Mouse (Mus musculus) hindlimb bud, embryonic 11.5 days (tissue): ENCODE data around the gene Ttll12.

Source experiments
- DNase-seq: peaks from one replicate; pipeline ENCODE4 v3.0.0-alpha.2; 2012; ENCODE audit warnings: low read depth, low spot score; ENCODE audit errors: extremely low spot score

The Ttll12 gene

DNA sequence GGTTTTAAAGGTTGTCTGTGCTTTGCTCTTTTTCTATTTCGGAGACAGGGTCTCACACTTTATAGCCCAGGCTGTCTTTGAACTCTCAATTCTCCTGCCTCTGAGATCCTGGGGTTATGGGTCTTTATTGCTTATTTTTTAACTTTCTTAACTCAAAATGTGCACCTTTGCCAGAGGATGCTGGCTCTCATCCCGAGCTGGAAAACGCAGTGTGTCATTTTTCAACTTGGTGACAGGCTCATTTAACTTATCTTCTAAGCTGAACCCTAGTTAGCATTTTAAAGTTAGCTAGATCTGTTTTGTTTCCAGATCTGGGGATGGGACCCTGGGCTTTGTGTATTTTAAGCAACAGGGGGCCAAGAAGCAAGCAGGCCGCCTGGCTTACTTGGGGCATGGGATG is 66.1 kb downstream of the Ttll12 start:
- no peak for DNase-seq

DNA sequence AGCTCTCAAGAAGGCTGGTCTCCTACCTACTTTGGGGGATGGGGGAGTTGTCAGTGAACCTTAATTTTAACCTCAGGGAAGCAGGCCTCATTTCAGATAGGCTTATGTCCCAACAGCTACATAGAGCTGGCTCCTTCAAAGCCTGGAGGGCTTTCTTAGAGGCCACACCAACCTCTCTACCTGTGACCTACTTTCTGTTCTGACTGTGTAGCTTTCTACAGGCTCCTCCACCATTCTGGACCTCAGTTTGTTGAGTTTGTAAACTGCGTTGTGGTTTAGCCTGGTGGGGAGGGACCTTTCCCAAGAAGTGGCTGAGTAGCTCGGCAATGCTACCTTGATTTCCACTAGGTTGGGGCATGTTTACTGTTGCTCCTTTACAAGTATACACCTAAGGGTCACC is 67.2 kb downstream of the Ttll12 start:
- no peak for DNase-seq

DNA sequence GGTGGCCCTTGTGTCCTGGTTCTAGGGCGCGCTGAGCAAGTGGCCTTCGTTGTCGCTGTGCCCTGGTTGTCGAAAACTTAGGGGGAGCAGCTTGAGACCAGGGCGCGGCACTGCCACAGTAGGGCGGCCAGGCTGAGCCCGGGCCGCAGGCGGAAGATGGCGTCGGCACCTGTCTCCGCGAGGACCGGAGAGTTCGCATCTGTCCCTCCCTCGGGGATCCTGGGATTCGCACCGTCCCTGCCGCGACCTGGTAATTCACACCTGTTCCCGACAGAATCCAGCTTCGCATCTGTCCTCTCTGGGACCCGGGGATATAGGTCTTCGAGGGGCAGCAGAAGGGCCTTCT is 67.9 kb downstream of the Ttll12 start:
- DNase-seq, result no peak

DNA sequence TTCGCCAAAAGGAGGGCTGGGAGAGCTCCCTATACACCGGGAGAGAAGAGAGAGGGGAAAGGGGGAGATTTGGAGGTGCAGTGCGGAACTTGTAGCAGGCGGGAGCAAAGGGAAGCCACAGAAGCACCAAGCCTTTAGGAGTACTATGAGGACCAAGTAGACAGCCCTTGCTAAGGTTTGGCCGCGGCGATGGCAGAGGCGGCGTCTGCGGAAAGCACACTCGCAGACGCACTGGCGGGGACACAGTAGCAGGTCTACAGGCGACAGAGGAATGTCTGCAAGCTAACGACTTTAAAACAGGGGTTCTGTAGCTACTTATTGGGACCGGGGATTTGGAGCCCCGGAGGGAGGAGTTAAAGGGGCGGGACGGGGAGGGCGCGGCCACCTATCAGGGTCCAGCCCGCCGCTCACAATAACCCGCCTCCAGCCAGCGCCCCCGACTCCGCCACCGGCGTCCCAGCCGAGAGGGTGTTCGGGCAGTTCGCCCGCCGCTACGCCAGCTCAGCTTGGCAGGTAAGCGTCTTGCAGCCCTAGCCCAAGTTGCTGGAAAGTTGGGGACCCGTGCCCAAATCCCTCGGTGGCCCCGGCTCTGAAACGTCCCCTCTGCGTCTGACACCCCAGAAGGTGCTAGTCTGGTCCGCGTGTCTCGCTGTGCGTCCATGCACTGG is 68.4 kb downstream of the Ttll12 start, which contains the start of gene Bik:
Gene Bik, plus strand, starts transcription at position 439 of the 668 bp plus-strand sequence.
- no peak for DNase-seq
